Mouse (Mus musculus) MEL (cell line): ENCODE data around the gene Scn4b. TPM values are rescaled to one million over a fixed set of nuclear protein-coding genes. Genes with fewer than 3 reads are reported as not detected.
A peak's percentile ranks its signal among the peaks of the same experiment; 100 is the strongest.

Experiments used
- DNase-seq: peaks from one replicate; pipeline ENCODE4 v3.0.0; 2011; ENCODE audit warnings: low read depth, low spot score
- H3K27ac ChIP-seq: 2 replicates; pipeline ENCODE4 v1.5.1; 2012; ENCODE audit warnings: low read depth, mild to moderate bottlenecking, control low read depth, low read length, moderate library complexity; ENCODE audit not compliant: control insufficient read depth
- H3K27me3 ChIP-seq, 2 experiments: fragments of 150-350 bp in 1 of 2; sonication (generic) in 1 of 2; 2 replicates each; pipeline ENCODE4 v1.6.1; 2012; ENCODE audit warnings: low read length in 2 of 2, mild to moderate bottlenecking in 2 of 2, improper control_type of control experiment in 1 of 2, moderate library complexity in 1 of 2; ENCODE audit not compliant: insufficient read depth in 2 of 2, control insufficient read depth in 1 of 2
- H3K36me3 ChIP-seq, 2 experiments: 2 replicates each; pipeline ENCODE4 v1.6.1; 2012 to 2014; ENCODE audit warnings: low read length in 2 of 2, improper control_type of control experiment in 1 of 2, inconsistent platforms in 1 of 2, mild to moderate bottlenecking in 1 of 2; ENCODE audit not compliant: insufficient read depth in 2 of 2, control insufficient read depth in 1 of 2
- H3K4me1 ChIP-seq, 2 experiments: fragments of 150-350 bp in 1 of 2; sonication (generic) in 1 of 2; 2 replicates each; pipeline ENCODE4 v1.6.1; 2012; ENCODE audit warnings: low read length in 2 of 2, improper control_type of control experiment in 1 of 2, mild to moderate bottlenecking in 1 of 2; ENCODE audit not compliant: insufficient read depth in 2 of 2, control insufficient read depth in 1 of 2
- H3K4me3 ChIP-seq, 2 experiments: fragments of 150-350 bp in 1 of 2; sonication (generic) in 1 of 2; 2 replicates each; pipeline ENCODE4 v1.5.1; 2012; ENCODE audit warnings: low read depth in 2 of 2, low read length in 2 of 2, mild to moderate bottlenecking in 2 of 2, moderate library complexity in 2 of 2, control low read depth in 1 of 2, improper control_type of control experiment in 1 of 2; ENCODE audit not compliant: control insufficient read depth in 1 of 2, insufficient read depth in 1 of 2
- H3K79me2 ChIP-seq: 2 replicates; pipeline ENCODE4 v1.6.1; 2012; ENCODE audit warnings: mild to moderate bottlenecking, low read length, moderate library complexity; ENCODE audit not compliant: control insufficient read depth, poor library complexity, insufficient read depth
- H3K9ac ChIP-seq: 2 replicates; pipeline ENCODE4 v1.6.1; 2012; ENCODE audit warnings: low read depth, mild to moderate bottlenecking, control low read depth, low read length, moderate library complexity; ENCODE audit not compliant: control insufficient read depth, poor library complexity, severe bottlenecking
- H3K9me3 ChIP-seq: fragments of 150-350 bp; sonication (generic); replicated peaks from 2 replicates; pipeline ENCODE4 v1.6.1; 2012; ENCODE audit warnings: mild to moderate bottlenecking, low read length, improper control_type of control experiment, moderate library complexity; ENCODE audit not compliant: insufficient read depth
- BHLHE40 ChIP-seq: IDR thresholded peaks from 2 replicates; pipeline ENCODE4 v1.6.1; 2012; ENCODE audit warnings: low read depth, mild to moderate bottlenecking, inconsistent platforms, low read length, improper control_type of control experiment, borderline replicate concordance
- E2F4 ChIP-seq: IDR thresholded peaks from 2 replicates; pipeline ENCODE4 v1.6.1; 2011; ENCODE audit warnings: low read depth, low read length, improper control_type of control experiment, borderline replicate concordance
- ELF1 ChIP-seq: IDR thresholded peaks from 2 replicates; pipeline ENCODE4 v1.6.1; 2014; ENCODE audit warnings: low read depth, mild to moderate bottlenecking, inconsistent platforms, low read length, improper control_type of control experiment, moderate library complexity
- GABPA ChIP-seq: IDR thresholded peaks from 2 replicates; pipeline ENCODE4 v1.6.1; 2012; ENCODE audit warnings: low read depth, mild to moderate bottlenecking, inconsistent platforms, low read length, improper control_type of control experiment, moderate library complexity
- GATA1 ChIP-seq: IDR thresholded peaks from 2 replicates; pipeline ENCODE4 v1.6.1; 2011; ENCODE audit warnings: low read depth, low read length, improper control_type of control experiment
- JUND ChIP-seq: IDR thresholded peaks from 2 replicates; pipeline ENCODE4 v1.6.1; 2011; ENCODE audit warnings: low read depth, mild to moderate bottlenecking, improper control_type of control experiment, low read length
- KAT2A ChIP-seq: conservative IDR thresholded peaks from 2 replicates; pipeline ENCODE4 v1.6.1; 2012; ENCODE audit warnings: low read depth, low read length, improper control_type of control experiment, inconsistent platforms
- MAFK ChIP-seq: IDR thresholded peaks from 2 replicates; pipeline ENCODE4 v1.6.1; 2011; ENCODE audit warnings: low read depth, mild to moderate bottlenecking, low read length, improper control_type of control experiment, borderline replicate concordance
- MAX ChIP-seq: IDR thresholded peaks from 2 replicates; pipeline ENCODE4 v1.6.1; 2011; ENCODE audit warnings: low read length, improper control_type of control experiment
- MAZ ChIP-seq: IDR thresholded peaks from 2 replicates; pipeline ENCODE4 v1.6.1; 2012; ENCODE audit warnings: low read depth, mild to moderate bottlenecking, inconsistent platforms, low read length, improper control_type of control experiment
- MEF2A ChIP-seq: IDR thresholded peaks from 2 replicates; pipeline ENCODE4 v1.6.1; 2014; ENCODE audit warnings: low read depth, mild to moderate bottlenecking, inconsistent platforms, low read length, improper control_type of control experiment; ENCODE audit not compliant: poor library complexity, insufficient replicate concordance, severe bottlenecking; ENCODE audit errors: extremely low read depth
- MXI1 ChIP-seq: IDR thresholded peaks from 2 replicates; pipeline ENCODE4 v1.6.1; 2011; ENCODE audit warnings: mild to moderate bottlenecking, low read depth, low read length, improper control_type of control experiment
- MYB ChIP-seq: IDR thresholded peaks from 2 replicates; pipeline ENCODE4 v1.6.1; 2011; ENCODE audit warnings: mild to moderate bottlenecking, low read depth, low read length, improper control_type of control experiment
- MYC ChIP-seq: IDR thresholded peaks from 2 replicates; pipeline ENCODE4 v1.6.1; 2011; ENCODE audit warnings: low read depth, mild to moderate bottlenecking, low read length, improper control_type of control experiment, moderate library complexity
- NELFE ChIP-seq: IDR thresholded peaks from 2 replicates; pipeline ENCODE4 v1.6.1; 2011; ENCODE audit warnings: low read depth, low read length, improper control_type of control experiment
- POLR2A ChIP-seq, 2 experiments: IDR thresholded peaks; 2 replicates each; pipeline ENCODE4 v1.6.1; 2011 to 2012; ENCODE audit warnings: low read length in 2 of 2, mild to moderate bottlenecking in 2 of 2, control low read depth in 1 of 2, improper control_type of control experiment in 1 of 2, low read depth in 1 of 2, moderate library complexity in 1 of 2; ENCODE audit not compliant: control insufficient read depth in 1 of 2, insufficient read depth in 1 of 2, poor library complexity in 1 of 2
- POLR2AphosphoS5 ChIP-seq: IDR thresholded peaks from 2 replicates; pipeline ENCODE4 v1.6.1; 2012; ENCODE audit warnings: low read depth, borderline replicate concordance, mild to moderate bottlenecking, inconsistent platforms, low read length, moderate library complexity, mixed read lengths
- RCOR1 ChIP-seq: IDR thresholded peaks from 2 replicates; pipeline ENCODE4 v1.6.1; 2012; ENCODE audit warnings: low read depth, mild to moderate bottlenecking, inconsistent platforms, low read length, improper control_type of control experiment
- SIN3A ChIP-seq: IDR thresholded peaks from 2 replicates; pipeline ENCODE4 v1.6.1; 2012; ENCODE audit warnings: low read length, improper control_type of control experiment, inconsistent platforms
- SMC3 ChIP-seq: IDR thresholded peaks from 2 replicates; pipeline ENCODE4 v1.6.1; 2011; ENCODE audit warnings: low read depth, low read length, improper control_type of control experiment
- TAL1 ChIP-seq: IDR thresholded peaks from 2 replicates; pipeline ENCODE4 v1.6.1; 2012; ENCODE audit warnings: mild to moderate bottlenecking, inconsistent platforms, low read length, moderate library complexity, mixed read lengths
- TBP ChIP-seq: IDR thresholded peaks from 2 replicates; pipeline ENCODE4 v1.8.0; 2011; ENCODE audit warnings: low read depth, low read length, improper control_type of control experiment
- TCF12 ChIP-seq: IDR thresholded peaks from 2 replicates; pipeline ENCODE4 v1.6.1; 2014; ENCODE audit warnings: low read depth, mild to moderate bottlenecking, inconsistent platforms, low read length, improper control_type of control experiment, moderate library complexity
- USF1 ChIP-seq: IDR thresholded peaks from 2 replicates; pipeline ENCODE4 v1.6.1; 2014; ENCODE audit warnings: low read depth, mild to moderate bottlenecking, inconsistent platforms, low read length, improper control_type of control experiment, moderate library complexity
- USF2 ChIP-seq, 2 experiments: IDR thresholded peaks; 2 replicates each; pipeline ENCODE4 v1.6.1; 2011 to 2012; ENCODE audit warnings: improper control_type of control experiment in 2 of 2, low read length in 2 of 2, borderline replicate concordance in 1 of 2, inconsistent platforms in 1 of 2, low read depth in 1 of 2, mild to moderate bottlenecking in 1 of 2; ENCODE audit not compliant: insufficient read depth in 1 of 2
- ZNF384 ChIP-seq: IDR thresholded peaks from 2 replicates; pipeline ENCODE4 v1.6.1; 2012; ENCODE audit warnings: low read depth, mild to moderate bottlenecking, inconsistent platforms, low read length, improper control_type of control experiment
- polyA plus RNA-seq, 2 experiments: library from polyadenylated mRNA; stranded (reverse) in 1 of 2; unstranded in 1 of 2; fragments of >175 nt in 1 of 2; fragments of >200 nt in 1 of 2; gene quantifications; 2 replicates each; pipeline versions ENCODE4 v1.2.1 to v1.2.4; 2012; ENCODE audit warnings: low replicate concordance in 2 of 2, low read depth in 1 of 2; ENCODE audit not compliant: insufficient read length in 2 of 2, insufficient read depth in 1 of 2, missing spikeins in 1 of 2
- total RNA-seq: library from RNA; depleted of rRNA; stranded (reverse); fragments of 300-350 nt; gene quantifications from 2 replicates; pipeline ENCODE4 v1.2.3, GENCODE M21; 2012

The Scn4b gene
- total and polyA plus RNA-seq, 3 experiments = not detected

- no peaks in the 10 kb centered on the region; a peak in 3 of 4 replicates for H3K27me3 ChIP-seq
Observed at GRCm38 (mm10) chr9:45171073-45171610, 32.9 kb downstream of the Scn4b start.

GRCm38 (mm10) chr9:45173475-45173874, 35.3 kb downstream of the Scn4b start:
- Histone ChIP-seq H3K36me3 (no peaks in the 10 kb centered on the region), H3K27ac (no peak overlapping the region), H3K27me3 (no peaks in the 10 kb centered on the region; a peak in 3 of 4 replicates), H3K4me3 (no peak overlapping the region), H3K9ac (no peak overlapping the region), H3K4me1 (no peaks in the 10 kb centered on the region), H3K79me2 (no peaks in the 10 kb centered on the region), H3K9me3 (no peaks in the 10 kb centered on the region)
- TF ChIP-seq E2F4 = no peak
- TF ChIP-seq ELF1 = no peak
- TF ChIP-seq BHLHE40 = no peak
- no peak for TF ChIP-seq ZNF384
- TF ChIP-seq RCOR1 = no peak
- no peak for TF ChIP-seq USF2 (IDR thresholded peaks at IDR 0.05; ENCODE audit: borderline replicate concordance in 1 of 2, insufficient read depth in 1 of 2, low read depth in 1 of 2, low read length in 2 of 2)
- no peak for TF ChIP-seq MYC
- no peak for TF ChIP-seq POLR2A (IDR thresholded peaks at IDR 0.05; ENCODE audit: control insufficient read depth in 1 of 2, insufficient read depth in 1 of 2, low read depth in 1 of 2, low read length in 2 of 2, poor library complexity in 1 of 2)
- no peak for TF ChIP-seq GATA1
- no peak for TF ChIP-seq SMC3
- DNase-seq = no peak

More at GRCm38 (mm10) chr9:45171073-45171610, 32.9 kb downstream of the Scn4b start:
- no peaks in the 10 kb centered on the region for H3K9me3 ChIP-seq
- TF ChIP-seq KAT2A (no peak), POLR2AphosphoS5 (no peak; the same call in 1 of the 2 replicates), USF2 (IDR thresholded peaks at IDR 0.05; ENCODE audit: borderline replicate concordance in 1 of 2, insufficient read depth in 1 of 2, low read depth in 1 of 2, low read length in 2 of 2) (no peak), MXI1 (no peak), TBP (no peak), USF1 (no peak)
- H3K4me1 ChIP-seq = no peaks in the 10 kb centered on the region
- no peak overlapping the region for H3K9ac ChIP-seq
- no peak overlapping the region for H3K27ac ChIP-seq
- H3K36me3 ChIP-seq = no peaks in the 10 kb centered on the region
- no peaks in the 10 kb centered on the region for H3K79me2 ChIP-seq
- DNase-seq = peak; percentile 16
- H3K4me3 ChIP-seq = no peak overlapping the region

- Histone ChIP-seq H3K27me3 (peaks cover 0 to 8% of the 10 kb centered on the region in 2 experiments; a peak in 3 of 4 replicates), H3K9me3 (no peaks in the 10 kb centered on the region), H3K4me1 (no peaks in the 10 kb centered on the region), H3K27ac (no peak overlapping the region), H3K4me3 (no peak overlapping the region), H3K9ac (no peak overlapping the region), H3K79me2 (no peaks in the 10 kb centered on the region), H3K36me3 (no peaks in the 10 kb centered on the region)
- no peak for DNase-seq
- TF ChIP-seq MAZ (no peak), JUND (no peak), TAL1 (no peak), MYB (no peak), MAFK (no peak), E2F4 (no peak), USF2 (IDR thresholded peaks at IDR 0.05; ENCODE audit: borderline replicate concordance in 1 of 2, insufficient read depth in 1 of 2, low read depth in 1 of 2, low read length in 2 of 2) (no peak), SIN3A (no peak), MAX (no peak), SMC3 (no peak), POLR2A (IDR thresholded peaks at IDR 0.05; ENCODE audit: control insufficient read depth in 1 of 2, insufficient read depth in 1 of 2, low read depth in 1 of 2, low read length in 2 of 2, poor library complexity in 1 of 2) (no peak), GABPA (no peak), TCF12 (no peak), MEF2A (no peak), NELFE (no peak), GATA1 (no peak)
Observed at GRCm38 (mm10) chr9:45179282-45179681, 41.1 kb downstream of the Scn4b start.
